Mouse (Mus musculus): ENCODE results near the gene Ncam1. TPM values are rescaled to one million over a fixed set of nuclear protein-coding genes. Genes with fewer than 3 reads are reported as not detected.

Ncam1 gene
- polyA plus RNA-seq, 1 experiment from 2014 or later = 450 TPM

DNA sequence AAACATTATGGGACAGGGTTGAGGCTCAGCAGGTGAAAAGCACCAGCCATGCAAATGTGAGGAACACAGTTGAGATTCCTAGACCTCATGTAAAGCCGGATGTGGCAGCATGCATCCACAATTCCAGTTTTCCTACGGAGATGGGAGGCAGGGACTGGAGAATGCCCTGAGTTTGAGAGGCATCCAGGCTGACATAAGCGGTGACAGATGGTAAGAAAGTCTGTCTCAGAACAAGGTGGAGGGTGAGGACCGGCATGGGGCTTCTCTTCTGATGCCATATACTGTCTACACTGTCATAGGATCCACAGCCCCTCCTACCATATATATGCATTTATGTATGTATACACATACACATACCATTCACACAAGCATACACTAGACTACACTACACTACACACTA is 221.6 kb downstream of the Ncam1 start:
- H3K9me3 ChIP-seq (ENCODE audit: control insufficient read depth, low read length) = no peaks in the 10 kb centered on the region
- no peak for ATAC-seq
- H3K36me3 ChIP-seq (ENCODE audit: control insufficient read depth, insufficient read depth, low read length) = no peaks in the 10 kb centered on the region
- peaks cover 11% of the 10 kb centered on the region for H3K4me1 ChIP-seq (ENCODE audit: control insufficient read depth, insufficient read depth, low read depth, low read length)
- no peak overlapping the region for H3K4me2 ChIP-seq (ENCODE audit: low read length)
- WGBS = 81% methylated on average over 4 of the region's 4 CpGs
- no peak overlapping the region for H3K9ac ChIP-seq (ENCODE audit: low read depth, low read length)
- H3K27me3 ChIP-seq (replicated peaks; ENCODE audit: control insufficient read depth, insufficient read depth, low read length) = no peaks in the 10 kb centered on the region
- no peak overlapping the region for H3K4me3 ChIP-seq (ENCODE audit: low read length)
- no peak overlapping the region for H3K27ac ChIP-seq (ENCODE audit: low read depth, low read length)

DNA sequence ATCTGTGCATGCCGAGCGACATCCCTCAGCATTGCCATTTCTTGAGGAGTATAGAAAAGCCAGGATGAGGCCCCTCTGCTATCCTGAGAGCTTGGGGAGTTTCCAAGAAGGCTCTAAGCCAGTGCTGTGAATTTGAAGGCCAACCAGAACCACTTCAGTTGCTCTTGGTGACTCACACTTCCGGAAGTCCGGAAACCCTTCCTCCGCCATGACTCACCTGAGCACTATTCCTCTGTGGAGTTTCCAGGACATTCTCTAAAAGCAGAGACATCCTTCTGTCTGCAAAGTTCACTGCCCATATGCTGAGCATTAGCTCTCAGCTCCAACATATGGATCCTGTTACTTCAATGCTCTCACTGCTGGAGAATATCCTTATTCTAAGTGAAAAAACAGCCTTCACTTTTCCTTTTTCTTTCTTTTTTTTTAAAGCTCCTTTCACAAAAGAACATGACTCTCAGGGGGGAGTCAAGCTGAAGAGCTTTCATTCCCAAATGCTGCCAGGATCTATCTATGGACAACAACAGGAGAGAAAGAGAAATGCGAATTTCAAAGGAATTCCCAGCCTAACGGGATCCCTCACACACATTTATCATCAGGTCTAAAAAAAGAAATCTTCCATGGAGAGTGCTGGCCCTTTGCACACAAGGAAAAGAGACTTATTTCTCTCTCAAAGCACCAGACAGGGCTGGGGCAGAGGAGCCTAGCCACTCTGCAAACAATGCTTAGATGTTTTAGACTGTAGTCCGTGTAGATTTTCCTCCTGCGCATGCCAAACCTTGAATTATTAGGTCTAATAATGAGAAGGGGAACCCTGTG is 226.8 kb downstream of the Ncam1 start:
- no peak for ATAC-seq
- no peaks in the 10 kb centered on the region for H3K27me3 ChIP-seq (replicated peaks; ENCODE audit: control insufficient read depth, insufficient read depth, low read length)
- peak overlapping the region; percentile 27; the same call in 1 of the 2 replicates for H3K9ac ChIP-seq (ENCODE audit: low read depth, low read length)
- H3K36me3 ChIP-seq (ENCODE audit: control insufficient read depth, insufficient read depth, low read length) = peaks cover 13% of the 10 kb centered on the region
- 48% methylated on average over 9 of the region's 9 CpGs for WGBS
- H3K27ac ChIP-seq (ENCODE audit: low read depth, low read length) = peak overlapping the region; percentile 83
- H3K4me3 ChIP-seq (ENCODE audit: low read length) = no peak overlapping the region
- H3K4me2 ChIP-seq (ENCODE audit: low read length) = no peak overlapping the region
- no peaks in the 10 kb centered on the region for H3K9me3 ChIP-seq (ENCODE audit: control insufficient read depth, low read length)
- peaks cover 38% of the 10 kb centered on the region for H3K4me1 ChIP-seq (ENCODE audit: control insufficient read depth, insufficient read depth, low read depth, low read length)

DNA sequence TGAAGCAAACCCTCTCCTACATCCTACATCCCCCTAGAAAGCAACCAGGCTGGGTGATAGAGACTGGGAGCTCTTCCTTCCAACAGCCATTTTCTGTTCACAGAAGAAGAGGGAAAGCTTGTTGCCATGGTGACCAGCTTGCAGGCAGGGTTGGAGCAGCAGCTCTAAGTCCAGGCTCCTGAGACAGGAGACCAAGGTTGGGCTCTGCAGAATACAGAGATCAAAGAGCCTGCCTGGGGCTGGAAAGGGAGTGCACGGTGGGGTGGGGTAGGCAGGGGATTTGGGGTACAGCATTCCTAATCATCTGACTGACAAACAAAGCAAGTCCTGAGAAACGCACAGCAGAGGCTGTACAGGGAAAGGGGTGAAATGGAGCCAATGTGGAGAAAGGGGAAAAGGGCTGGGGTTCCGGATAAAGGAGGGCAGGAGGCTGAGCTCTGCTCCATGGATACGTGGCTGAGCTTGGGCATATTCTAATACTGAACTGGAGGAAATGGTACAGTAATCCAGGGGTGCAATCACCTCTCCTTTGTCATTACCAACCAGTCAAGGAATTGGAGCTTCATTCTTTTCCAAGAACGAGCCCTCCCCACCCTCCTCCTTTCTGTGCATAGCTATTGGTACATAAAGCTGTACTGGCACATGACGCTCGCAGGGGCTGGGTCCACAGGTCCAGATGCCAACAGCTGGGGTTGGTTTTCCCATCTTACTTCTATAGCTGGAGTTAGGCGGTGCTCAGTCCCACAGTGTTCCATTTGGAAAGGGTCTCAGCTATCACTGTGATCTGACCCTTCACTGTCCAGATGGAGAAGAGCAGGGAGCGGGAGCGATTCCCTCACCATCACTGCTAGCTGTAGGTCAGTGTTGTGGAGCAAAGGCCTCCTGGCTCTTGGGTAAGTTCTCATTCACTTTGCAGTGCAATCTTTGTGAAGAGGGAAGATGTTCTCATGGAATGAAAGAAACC is 227.7 kb downstream of the Ncam1 start:
- ATAC-seq = peak; percentile 85
- Histone ChIP-seq H3K27me3 (replicated peaks; ENCODE audit: control insufficient read depth, insufficient read depth, low read length) (no peaks in the 10 kb centered on the region), H3K27ac (ENCODE audit: low read depth, low read length) (peak overlapping the region; percentile 83), H3K4me1 (ENCODE audit: control insufficient read depth, insufficient read depth, low read depth, low read length) (peaks cover 38% of the 10 kb centered on the region), H3K4me2 (ENCODE audit: low read length) (peak overlapping the region; percentile 30; the same call in 1 of the 2 replicates), H3K9me3 (ENCODE audit: control insufficient read depth, low read length) (no peaks in the 10 kb centered on the region), H3K36me3 (ENCODE audit: control insufficient read depth, insufficient read depth, low read length) (peaks cover 19% of the 10 kb centered on the region), H3K4me3 (ENCODE audit: low read length) (no peak overlapping the region), H3K9ac (ENCODE audit: low read depth, low read length) (peak overlapping the region; percentile 26; the same call in 1 of the 2 replicates)
- WGBS = 37% methylated on average over 10 of the region's 10 CpGs

DNA sequence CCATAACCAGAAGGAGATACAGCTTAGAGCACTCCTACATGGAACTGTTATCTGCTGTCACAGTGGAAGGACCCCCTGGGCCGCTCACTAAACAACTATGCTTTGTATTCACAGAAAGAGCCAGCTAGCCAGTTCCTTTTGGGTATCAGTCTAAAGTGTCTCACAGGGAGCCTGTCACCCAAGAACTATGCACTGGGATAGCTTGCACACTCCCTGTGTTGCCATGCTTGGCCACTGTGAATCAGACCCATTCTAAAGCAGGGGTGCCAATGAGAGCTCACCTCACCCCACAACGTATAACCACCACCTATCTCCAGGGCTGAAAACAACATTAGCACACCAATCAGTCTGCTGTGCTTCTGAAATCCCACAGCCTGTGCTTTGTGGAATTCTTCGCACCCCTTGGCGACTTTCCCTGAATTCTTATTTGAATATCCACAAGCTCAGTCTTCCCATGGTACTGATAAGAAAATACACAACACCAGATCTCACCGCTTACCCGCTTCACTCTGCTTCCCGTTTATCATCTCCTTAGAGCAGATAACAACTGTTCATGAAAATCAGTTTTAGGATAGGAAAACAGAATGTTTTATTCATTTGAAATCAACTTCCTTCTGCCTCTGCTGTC is 228.6 kb downstream of the Ncam1 start:
- H3K9me3 ChIP-seq (ENCODE audit: control insufficient read depth, low read length) = no peaks in the 10 kb centered on the region
- ATAC-seq = 0 out of 2 replicates have a peak, but pooled peaks have one; percentile 2
- H3K36me3 ChIP-seq (ENCODE audit: control insufficient read depth, insufficient read depth, low read length) = peaks cover 23% of the 10 kb centered on the region
- H3K4me1 ChIP-seq (ENCODE audit: control insufficient read depth, insufficient read depth, low read depth, low read length) = peaks cover 38% of the 10 kb centered on the region
- peak overlapping the region; percentile 83 for H3K27ac ChIP-seq (ENCODE audit: low read depth, low read length)
- 25% methylated on average over 7 of the region's 7 CpGs for WGBS
- 0 out of 2 replicates have a peak overlapping the region, but pooled peaks have one; percentile 9 for H3K4me2 ChIP-seq (ENCODE audit: low read length)
- no peak overlapping the region; the same call in 1 of the 2 replicates for H3K9ac ChIP-seq (ENCODE audit: low read depth, low read length)
- H3K27me3 ChIP-seq (replicated peaks; ENCODE audit: control insufficient read depth, insufficient read depth, low read length) = no peaks in the 10 kb centered on the region
- H3K4me3 ChIP-seq (ENCODE audit: low read length) = no peak overlapping the region

DNA sequence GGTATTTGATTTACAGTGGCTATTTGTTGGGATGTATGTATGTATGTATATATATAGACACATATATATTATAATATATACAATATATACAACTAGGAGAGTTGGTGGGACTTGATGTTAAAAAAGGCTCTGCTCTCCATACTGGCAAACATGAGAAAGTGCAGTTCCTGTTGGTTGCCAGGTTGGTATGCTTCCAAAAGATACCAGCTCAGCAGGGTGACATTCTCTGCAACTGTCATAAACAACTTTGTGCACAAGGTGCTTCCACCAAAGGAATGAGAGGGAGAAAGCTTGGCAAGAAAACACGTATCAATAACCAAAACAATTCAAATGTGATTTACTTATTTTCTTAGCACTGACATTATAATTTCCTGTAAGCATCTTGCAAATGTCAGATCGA is 232.9 kb downstream of the Ncam1 start:
- H3K27ac ChIP-seq (ENCODE audit: low read depth, low read length) = no peak overlapping the region
- peaks cover 14% of the 10 kb centered on the region for H3K4me1 ChIP-seq (ENCODE audit: control insufficient read depth, insufficient read depth, low read depth, low read length)
- H3K4me3 ChIP-seq (ENCODE audit: low read length) = no peak overlapping the region
- ATAC-seq = no peak
- H3K4me2 ChIP-seq (ENCODE audit: low read length) = no peak overlapping the region
- WGBS = 78% methylated on average over 2 of the region's 2 CpGs
- H3K9ac ChIP-seq (ENCODE audit: low read depth, low read length) = no peak overlapping the region
- H3K9me3 ChIP-seq (ENCODE audit: control insufficient read depth, low read length) = no peaks in the 10 kb centered on the region
- no peaks in the 10 kb centered on the region for H3K27me3 ChIP-seq (replicated peaks; ENCODE audit: control insufficient read depth, insufficient read depth, low read length)
- H3K36me3 ChIP-seq (ENCODE audit: control insufficient read depth, insufficient read depth, low read length) = peaks cover 39% of the 10 kb centered on the region

DNA sequence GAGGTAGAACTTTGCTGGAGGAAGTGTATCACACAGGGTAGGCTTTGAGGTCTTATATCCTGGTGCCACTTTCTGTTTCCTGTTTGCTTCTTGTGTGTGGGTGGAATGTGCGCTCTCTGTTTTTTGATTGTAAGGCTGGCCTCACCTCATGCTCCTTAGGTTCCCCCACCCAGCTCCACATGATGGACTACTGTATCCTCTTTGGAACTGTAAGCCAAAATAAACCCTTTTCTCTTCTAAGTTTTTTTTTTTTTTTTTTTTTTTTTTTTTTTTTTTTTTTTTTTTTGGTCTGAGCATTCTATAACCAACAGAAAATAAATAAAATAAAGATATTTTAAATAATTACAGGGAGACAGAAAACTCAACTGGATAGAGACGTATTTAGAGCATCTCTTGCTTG is 239.8 kb downstream of the Ncam1 start:
- Histone ChIP-seq H3K27me3 (replicated peaks; ENCODE audit: control insufficient read depth, insufficient read depth, low read length) (no peaks in the 10 kb centered on the region), H3K9me3 (ENCODE audit: control insufficient read depth, low read length) (no peaks in the 10 kb centered on the region), H3K4me3 (ENCODE audit: low read length) (no peak overlapping the region), H3K4me1 (ENCODE audit: control insufficient read depth, insufficient read depth, low read depth, low read length) (no peaks in the 10 kb centered on the region), H3K36me3 (ENCODE audit: control insufficient read depth, insufficient read depth, low read length) (peaks cover 30% of the 10 kb centered on the region), H3K9ac (ENCODE audit: low read depth, low read length) (no peak overlapping the region), H3K27ac (ENCODE audit: low read depth, low read length) (no peak overlapping the region), H3K4me2 (ENCODE audit: low read length) (no peak overlapping the region)
- 93% methylated on average over 2 of the region's 2 CpGs for WGBS
- ATAC-seq = no peak

DNA sequence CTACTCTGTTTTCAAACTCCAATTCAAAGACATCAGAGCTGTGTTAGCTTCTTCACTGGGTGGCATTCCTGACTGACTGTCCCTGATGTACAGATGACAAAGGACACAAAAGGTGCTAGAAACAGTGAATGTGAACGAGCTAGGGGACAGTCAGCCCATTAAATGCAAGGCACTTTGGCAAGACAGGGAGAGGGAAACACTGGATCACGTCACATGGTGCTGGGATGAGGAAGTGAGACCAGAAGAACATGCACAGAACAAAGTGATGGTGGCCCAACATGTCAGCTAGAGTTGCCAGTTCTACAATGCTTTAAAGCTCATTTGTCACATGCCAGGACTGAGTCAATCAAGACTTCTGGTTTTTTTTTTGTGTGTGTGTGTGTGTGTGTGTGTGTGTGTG is 247.4 kb downstream of the Ncam1 start:
- Histone ChIP-seq H3K9ac (ENCODE audit: low read depth, low read length) (no peak overlapping the region), H3K9me3 (ENCODE audit: control insufficient read depth, low read length) (no peaks in the 10 kb centered on the region), H3K27me3 (replicated peaks; ENCODE audit: control insufficient read depth, insufficient read depth, low read length) (no peaks in the 10 kb centered on the region), H3K27ac (ENCODE audit: low read depth, low read length) (no peak overlapping the region), H3K4me2 (ENCODE audit: low read length) (no peak overlapping the region), H3K36me3 (ENCODE audit: control insufficient read depth, insufficient read depth, low read length) (peaks cover 14% of the 10 kb centered on the region), H3K4me3 (ENCODE audit: low read length) (no peak overlapping the region), H3K4me1 (ENCODE audit: control insufficient read depth, insufficient read depth, low read depth, low read length) (no peaks in the 10 kb centered on the region)
- ATAC-seq = no peak
- WGBS = 67% methylated on average over 2 of the region's 2 CpGs

DNA sequence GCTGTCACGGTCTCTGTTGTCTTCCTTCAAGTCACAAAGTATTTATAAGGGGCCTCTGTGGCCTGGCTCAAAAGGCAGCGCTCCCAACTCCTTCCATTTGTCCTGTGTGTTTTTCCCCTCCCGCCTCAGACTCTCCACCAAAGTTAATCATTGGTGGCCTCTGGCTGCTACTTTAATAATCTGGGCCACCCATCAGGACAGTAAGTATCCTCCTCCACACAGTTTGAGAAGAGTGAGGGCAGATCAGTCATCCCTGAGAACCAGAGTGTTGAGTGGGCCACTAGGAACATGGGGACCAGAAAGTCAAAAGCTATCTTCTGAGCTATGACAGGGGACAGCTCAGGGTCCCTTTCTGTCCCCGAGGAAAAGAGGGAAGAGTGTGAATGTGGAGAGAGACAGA is 256.1 kb downstream of the Ncam1 start:
- H3K4me1 ChIP-seq (ENCODE audit: control insufficient read depth, insufficient read depth, low read depth, low read length) = peaks cover 4% of the 10 kb centered on the region; the same call in 1 of the 2 replicates
- WGBS = 84% methylated on average over 4 of the region's 4 CpGs
- no peak for ATAC-seq
- no peaks in the 10 kb centered on the region for H3K9me3 ChIP-seq (ENCODE audit: control insufficient read depth, low read length)
- peaks cover 32% of the 10 kb centered on the region for H3K36me3 ChIP-seq (ENCODE audit: control insufficient read depth, insufficient read depth, low read length)
- no peak overlapping the region for H3K4me3 ChIP-seq (ENCODE audit: low read length)
- no peak overlapping the region for H3K4me2 ChIP-seq (ENCODE audit: low read length)
- no peak overlapping the region for H3K27ac ChIP-seq (ENCODE audit: low read depth, low read length)
- no peaks in the 10 kb centered on the region for H3K27me3 ChIP-seq (replicated peaks; ENCODE audit: control insufficient read depth, insufficient read depth, low read length)
- no peak overlapping the region for H3K9ac ChIP-seq (ENCODE audit: low read depth, low read length)
